Mouse (Mus musculus) C2C12 (cell line): ENCODE results near the gene Tbrg4. TPM values are rescaled to one million over a fixed set of nuclear protein-coding genes. Genes with fewer than 3 reads are reported as not detected.

Source experiments
- H3K27me3 ChIP-seq: one replicate; pipeline ENCODE4 v1.6.1; 2011; ENCODE audit not compliant: control insufficient read depth, insufficient read depth, insufficient read length
- H3K36me3 ChIP-seq: one replicate; pipeline ENCODE4 v1.6.1; 2011; ENCODE audit not compliant: control insufficient read depth, insufficient read depth
- H3K4me3 ChIP-seq: one replicate; pipeline ENCODE4 v1.5.1; 2011; ENCODE audit warnings: mild to moderate bottlenecking, control low read depth; ENCODE audit not compliant: poor library complexity, insufficient read depth, severe bottlenecking
- H3K79me2 ChIP-seq: one replicate; pipeline ENCODE4 v1.6.1; 2011; ENCODE audit not compliant: control insufficient read depth, insufficient read depth
- H3K79me3 ChIP-seq: one replicate; pipeline ENCODE4 v1.6.1; 2011; ENCODE audit warnings: low read depth, control low read depth
- H3ac ChIP-seq: one replicate; pipeline ENCODE3; 2011; ENCODE audit warnings: low read depth; ENCODE audit not compliant: control insufficient read depth, insufficient read length
- CEBPB ChIP-seq: IDR thresholded peaks from one replicate; pipeline ENCODE4 v1.6.1; 2011; ENCODE audit warnings: low read depth, mild to moderate bottlenecking, control low read depth, moderate library complexity
- CTCF ChIP-seq: IDR thresholded peaks from one replicate; pipeline ENCODE4 v1.5.1; 2011; ENCODE audit not compliant: control insufficient read depth, insufficient read depth, insufficient read length
- FOSL1 ChIP-seq: IDR thresholded peaks from one replicate; pipeline ENCODE4 v1.8.0; 2011; ENCODE audit warnings: mild to moderate bottlenecking, low read length; ENCODE audit not compliant: poor library complexity, insufficient read depth, severe bottlenecking
- MAX ChIP-seq: IDR thresholded peaks from one replicate; pipeline ENCODE4 v1.6.1; 2011; ENCODE audit warnings: mild to moderate bottlenecking, control low read depth
- MYOD1 ChIP-seq: IDR thresholded peaks from one replicate; pipeline ENCODE4 v1.6.1; 2011; ENCODE audit warnings: low read depth; ENCODE audit not compliant: control insufficient read depth, insufficient read length
- MYOG ChIP-seq: IDR thresholded peaks from one replicate; pipeline ENCODE4 v1.6.1; 2011; ENCODE audit not compliant: control insufficient read depth, insufficient read length; ENCODE audit errors: extremely low read depth
- USF1 ChIP-seq: IDR thresholded peaks from one replicate; pipeline ENCODE4 v1.6.1; 2011; ENCODE audit warnings: low read depth, mild to moderate bottlenecking, control low read depth, moderate library complexity
- polyA plus RNA-seq: library from polyadenylated mRNA; unstranded; fragments of >200 nt; fragmentation: generic; extraction: Trizol; gene quantifications from one replicate; pipeline ENCODE4 v1.2.1, GENCODE M21; 2012; ENCODE audit warnings: missing spikeins

Gene Tbrg4
- polyA plus RNA-seq, 1 experiment = 116 TPM

DNA sequence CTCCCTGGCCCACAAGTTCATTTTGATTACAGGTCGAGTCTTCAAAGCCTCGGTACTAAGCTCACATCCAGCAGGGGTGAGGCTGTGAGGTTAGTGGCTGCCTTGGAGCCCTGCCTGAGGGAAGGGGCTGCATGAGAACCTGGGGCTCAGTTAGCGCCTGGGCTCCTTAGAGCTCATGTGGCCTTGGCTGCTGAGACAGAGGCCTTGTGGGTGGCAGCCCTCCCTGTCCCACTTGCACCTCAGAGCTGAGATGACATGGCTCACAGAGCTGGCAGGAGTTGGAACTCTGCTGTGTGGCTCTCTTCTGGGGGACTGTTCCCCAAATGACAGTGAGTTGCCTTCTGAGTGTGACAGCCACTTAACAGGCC lies 56.5 kb downstream of the Tbrg4 start:
- Histone ChIP-seq H3K79me2 (peaks cover 60% of the 10 kb centered on the region), H3K36me3 (peaks cover 43% of the 10 kb centered on the region), H3ac (no peak overlapping the region), H3K27me3 (no peaks in the 10 kb centered on the region), H3K79me3 (peaks cover 10% of the 10 kb centered on the region), H3K4me3 (no peak overlapping the region)
- TF ChIP-seq USF1 = no peak
- no peak for TF ChIP-seq CTCF
- no peak for TF ChIP-seq MYOD1
- TF ChIP-seq MAX = no peak
- TF ChIP-seq MYOG = no peak
- TF ChIP-seq CEBPB = no peak
- TF ChIP-seq FOSL1 = no peak

DNA sequence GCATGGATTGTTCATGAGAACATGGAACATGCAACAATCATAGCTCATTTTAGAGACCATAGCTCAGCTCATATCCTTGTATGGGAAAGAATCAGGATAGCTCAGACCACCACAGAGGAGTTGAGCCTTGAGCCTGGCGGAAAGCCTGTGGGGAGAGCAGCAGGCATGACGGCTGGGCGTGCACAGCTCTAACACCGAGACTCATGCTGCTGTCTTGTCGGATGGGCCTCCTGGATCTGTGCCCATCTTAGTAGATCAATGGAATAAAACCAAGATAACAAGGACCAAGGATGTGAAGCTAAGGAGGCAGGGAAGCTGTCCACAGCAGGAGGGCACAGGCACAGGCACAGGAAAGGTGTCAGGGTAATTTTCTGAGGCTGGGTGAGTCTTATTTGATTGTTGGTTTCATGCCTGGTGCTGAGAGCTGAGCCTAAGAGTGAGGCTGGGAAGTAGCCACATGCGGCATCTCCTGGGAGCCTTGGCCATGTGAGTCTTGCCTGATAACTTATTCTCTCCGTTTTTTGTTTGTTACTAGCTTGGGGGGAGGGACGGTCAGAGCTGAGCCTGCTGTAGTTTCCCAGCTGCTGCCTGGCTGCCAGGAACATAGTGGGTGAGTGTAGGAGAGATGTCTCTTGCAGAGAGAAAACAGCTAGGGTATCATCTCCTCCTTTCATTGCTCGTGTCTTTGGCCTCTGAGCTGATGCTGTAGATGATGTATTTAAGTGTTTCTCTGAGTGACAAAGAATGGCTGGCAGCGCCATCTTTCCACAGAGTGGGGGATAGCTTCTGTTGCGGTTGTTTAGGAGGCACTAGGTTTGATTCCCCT lies 57.1 kb downstream of the Tbrg4 start:
- Histone ChIP-seq H3K4me3 (no peak overlapping the region), H3ac (no peak overlapping the region), H3K79me3 (peaks cover 13% of the 10 kb centered on the region), H3K27me3 (no peaks in the 10 kb centered on the region), H3K36me3 (peaks cover 46% of the 10 kb centered on the region), H3K79me2 (peaks cover 66% of the 10 kb centered on the region)
- TF ChIP-seq MYOD1 = no peak
- no peak for TF ChIP-seq MAX
- TF ChIP-seq CEBPB = no peak
- no peak for TF ChIP-seq CTCF
- no peak for TF ChIP-seq FOSL1
- no peak for TF ChIP-seq USF1
- TF ChIP-seq MYOG = no peak

DNA sequence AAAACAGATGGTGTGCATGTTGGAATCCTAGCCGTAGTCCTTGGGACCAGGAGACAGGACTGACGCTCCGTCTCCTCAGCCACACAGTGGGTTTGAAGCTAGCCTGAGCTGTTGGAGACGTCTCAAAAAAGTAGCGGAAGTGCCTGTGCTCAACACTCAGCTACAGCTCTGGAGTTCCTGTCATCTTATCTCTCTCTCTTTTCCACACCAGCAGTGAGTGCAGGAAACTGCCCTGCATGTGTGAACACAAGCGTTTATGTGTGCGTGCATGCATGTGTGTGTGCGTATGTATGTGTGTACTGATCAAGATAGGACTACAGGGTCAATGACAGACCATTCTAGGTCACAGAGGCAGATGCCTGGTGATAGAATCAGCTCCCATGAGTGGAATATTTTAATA lies 57.9 kb downstream of the Tbrg4 start:
- Histone ChIP-seq H3K79me2 (peaks cover 74% of the 10 kb centered on the region), H3ac (no peak overlapping the region), H3K79me3 (peaks cover 18% of the 10 kb centered on the region), H3K4me3 (no peak overlapping the region), H3K36me3 (peaks cover 43% of the 10 kb centered on the region), H3K27me3 (no peaks in the 10 kb centered on the region)
- TF ChIP-seq MYOD1 (no peak), MAX (no peak), CTCF (no peak), CEBPB (no peak), USF1 (no peak), MYOG (no peak), FOSL1 (no peak)

DNA sequence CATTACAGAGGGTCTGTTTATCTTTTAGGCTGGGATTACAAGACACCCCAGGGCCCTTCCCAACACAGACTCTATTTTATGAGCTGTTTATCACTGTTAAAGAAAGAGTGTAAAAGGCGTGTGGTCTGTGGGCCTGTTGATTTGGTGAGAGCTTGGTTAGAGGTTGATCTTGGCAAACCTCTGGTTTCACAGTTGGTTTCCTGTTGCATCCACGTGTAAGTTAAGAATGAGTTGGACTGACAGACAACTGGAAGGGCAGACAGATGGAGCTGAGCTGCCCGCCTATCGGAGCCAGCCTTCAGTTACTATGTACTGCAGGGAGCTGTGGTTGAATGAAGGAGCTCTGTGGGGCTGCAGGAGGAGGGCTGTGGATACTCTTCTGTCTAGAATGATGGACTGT lies 59.4 kb downstream of the Tbrg4 start:
- Histone ChIP-seq H3K4me3 (no peak overlapping the region), H3K79me2 (peaks cover 79% of the 10 kb centered on the region), H3ac (no peak overlapping the region), H3K36me3 (peaks cover 42% of the 10 kb centered on the region), H3K27me3 (no peaks in the 10 kb centered on the region), H3K79me3 (peaks cover 26% of the 10 kb centered on the region)
- TF ChIP-seq MAX = no peak
- TF ChIP-seq CEBPB = no peak
- no peak for TF ChIP-seq CTCF
- no peak for TF ChIP-seq MYOD1
- TF ChIP-seq USF1 = no peak
- no peak for TF ChIP-seq MYOG
- TF ChIP-seq FOSL1 = no peak

Other genes starting within 250 kb of the Tbrg4 start
- 33.0 TPM for gene Zmiz2, start 237.0 kb downstream of the Tbrg4 start, polyA plus RNA-seq
- gene Ppia, start 210.6 kb downstream of the Tbrg4 start, polyA plus RNA-seq = 4,929 TPM
- 153 TPM for gene H2afv, start 181.6 kb downstream of the Tbrg4 start, polyA plus RNA-seq
- gene Purb, start 150.2 kb downstream of the Tbrg4 start, polyA plus RNA-seq = 41.0 TPM
- gene Myo1g, start 105.1 kb downstream of the Tbrg4 start, polyA plus RNA-seq = 0.04 TPM
- gene Ccm2, start 79.2 kb downstream of the Tbrg4 start, polyA plus RNA-seq = 90.7 TPM
- 0.96 TPM for gene Nacad, start 20.0 kb downstream of the Tbrg4 start, polyA plus RNA-seq
- not detected for gene Wap, start 12.6 kb upstream of the Tbrg4 start, polyA plus RNA-seq
- gene Ramp3, start 32.5 kb upstream of the Tbrg4 start, polyA plus RNA-seq = 0.05 TPM
- not detected for gene Gm11983, start 211.6 kb upstream of the Tbrg4 start, polyA plus RNA-seq